Mouse (Mus musculus) liver, adult 2 months (tissue): ENCODE results near the gene Hoxb13.

Experiments used
- CTCF ChIP-seq: fragments of 200-500 bp; IDR thresholded peaks from 2 replicates; pipeline ENCODE4 v1.5.1; 2011; ENCODE audit warnings: low read depth, low read length, control low read depth
- POLR2A ChIP-seq: fragments of 200-500 bp; IDR thresholded peaks from 2 replicates; pipeline ENCODE4 v1.6.1; 2011; ENCODE audit warnings: low read length, control low read depth; ENCODE audit not compliant: insufficient read depth; ENCODE audit errors: extremely low read depth

DNA sequence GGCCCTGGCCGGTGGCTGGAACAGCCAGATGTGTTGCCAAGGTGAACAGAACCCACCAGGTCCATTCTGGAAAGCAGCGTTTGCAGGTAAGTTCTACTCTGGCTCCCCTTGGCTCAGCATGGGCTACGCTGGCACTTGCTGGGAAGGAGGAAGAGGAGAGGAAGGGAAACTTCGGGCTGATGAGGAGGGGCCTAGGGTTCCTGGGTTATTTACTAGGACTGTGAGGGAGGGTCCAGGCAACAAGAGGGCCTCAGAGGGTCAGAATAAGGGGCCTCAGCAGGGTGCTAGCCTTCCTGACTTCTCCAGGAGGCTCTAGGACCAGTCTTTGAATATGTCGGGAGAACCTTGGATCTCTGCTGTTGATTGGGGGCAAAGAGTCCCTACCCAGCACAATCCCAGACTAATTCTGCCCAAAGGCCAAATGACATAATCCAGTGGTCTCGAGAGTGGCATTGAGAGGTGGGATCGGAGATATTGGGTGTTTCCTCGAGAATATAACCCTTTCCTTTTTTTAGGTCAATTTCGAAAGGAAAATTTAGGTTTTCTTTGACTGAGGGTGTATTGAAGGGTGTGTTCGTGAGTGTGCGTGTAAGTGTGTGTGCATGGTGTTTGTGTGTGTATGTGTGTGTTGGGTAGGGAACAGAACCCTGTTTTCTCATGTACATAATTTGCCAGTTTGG is 985 bp downstream of the Hoxb13 start:
- no peak for TF ChIP-seq POLR2A
- no peak for TF ChIP-seq CTCF
